ENCODE assay signal across 8 mouse cellular contexts in genomic region chr7:92550990-92551392, GRCm38 (mm10). TPM values are rescaled to one million over a fixed set of nuclear protein-coding genes. Genes with fewer than 3 reads are reported as not detected.
A peak's percentile ranks its signal among the peaks of the same experiment; 100 is the strongest.
DNase-seq lines count a peak whose midpoint lies in the region; ATAC-seq and TF ChIP-seq lines count a peak whose summit lies in the region.
"Had no signal": no experiment of that assay in that cellular context is flagged by ENCODE, and none has a peak within 500 bp of the region (broad histone marks: within the 10 kb centered on the region; RNA-seq: fewer than 3 reads in every experiment).

No protein-coding gene starts in this region.

- TF ChIP-seq CTCF in CH12.LX (conservative IDR thresholded peaks at IDR 0.05 in 1 of 2, IDR thresholded peaks at IDR 0.05 in 1 of 2; ENCODE audit: low read depth in 2 of 2, low read length in 2 of 2): peak; percentile 34 to 78; a peak in 3 of 4 replicates

- H3K4me3 ChIP-seq in CH12.LX (replicated peaks in 1 of 3; ENCODE audit: low read depth in 2 of 3, low read length in 2 of 3, poor library complexity in 1 of 3): no peak overlapping the region
- no peak overlapping the region for H3K4me3 ChIP-seq in forebrain, embryonic 15.5 days
- H3K4me3 ChIP-seq in limb, embryonic 14.5 days (replicated peaks; ENCODE audit: low read length): no peak overlapping the region
- H3K4me3 ChIP-seq: limb, embryonic 12.5 days had no signal

- peak; percentile 73 for ATAC-seq in forebrain, embryonic 15.5 days (replicated peaks)
- peak; percentile 57; the same call in 1 of the 2 replicates for ATAC-seq in limb, embryonic 14.5 days (ENCODE audit: low FRiP score, low read depth)

- no peak overlapping the region for H3K9ac ChIP-seq in CH12.LX (ENCODE audit: insufficient read depth, low read depth)
- no peak overlapping the region for H3K9ac ChIP-seq in forebrain, embryonic 15.5 days (replicated peaks)
- H3K9ac ChIP-seq in limb, embryonic 14.5 days (ENCODE audit: low read depth, low read length, severe bottlenecking): no peak overlapping the region
- H3K9ac ChIP-seq: limb, embryonic 12.5 days had no signal

- no peaks in the 10 kb centered on the region for H3K79me2 ChIP-seq in CH12.LX (replicated peaks; ENCODE audit: control insufficient read depth, extremely low read depth, insufficient read depth, poor library complexity, severe bottlenecking)

- no peak overlapping the region for H3K4me2 ChIP-seq in CH12.LX (ENCODE audit: insufficient read depth, low read depth, poor library complexity, severe bottlenecking)
- no peak overlapping the region for H3K4me2 ChIP-seq in forebrain, embryonic 15.5 days (replicated peaks)
- no peak overlapping the region for H3K4me2 ChIP-seq in limb, embryonic 14.5 days (replicated peaks; ENCODE audit: low read depth, low read length, severe bottlenecking)
- H3K4me2 ChIP-seq: limb, embryonic 12.5 days had no signal

- no peaks in the 10 kb centered on the region for H3K27me3 ChIP-seq in CH12.LX (replicated peaks)
- no peaks in the 10 kb centered on the region for H3K27me3 ChIP-seq in forebrain, embryonic 15.5 days
- no peaks in the 10 kb centered on the region for H3K27me3 ChIP-seq in limb, embryonic 14.5 days (ENCODE audit: control insufficient read depth, insufficient read depth, low read length)
- no peaks in the 10 kb centered on the region for H3K27me3 ChIP-seq in splenic B cell, adult 2 months (ENCODE audit: control insufficient read depth, insufficient read depth, low read length, poor library complexity, severe bottlenecking)
- H3K27me3 ChIP-seq: limb, embryonic 12.5 days had no signal

- dilution Hi-C loops in CH12.LX (cut with MboI; ENCODE audit: extremely low pct_ligation_motif_present, extremely low pct_unique_long_range_greater_than_20kb, low sequenced_read_pairs): no loop called here

- 59% methylated on average over 4 of the region's 4 CpGs for WGBS in forebrain, embryonic 15.5 days
- WGBS in limb, embryonic 14.5 days: 59% methylated on average over 4 of the region's 4 CpGs

- in situ Hi-C loops in CH12.LX (cut with MboI; ENCODE audit: low pct_ligation_motif_present, low pct_unique_long_range_greater_than_20kb, low sequenced_read_pairs): loop anchor here (10.0 kb wide), 1 partner anchor 456 kb away; no protein-coding TSS in a partner anchor

- TF ChIP-seq EP300 in CH12.LX (IDR thresholded peaks at IDR 0.05; ENCODE audit: low read length): no peak

- no peaks in the 10 kb centered on the region for H3K9me3 ChIP-seq in CH12.LX (replicated peaks; ENCODE audit: low read length)
- no peaks in the 10 kb centered on the region for H3K9me3 ChIP-seq in forebrain, embryonic 15.5 days
- no peaks in the 10 kb centered on the region for H3K9me3 ChIP-seq in limb, embryonic 14.5 days (ENCODE audit: control insufficient read depth, low read length)
- H3K9me3 ChIP-seq: limb, embryonic 12.5 days had no signal

- no peaks in the 10 kb centered on the region for H3K4me1 ChIP-seq in CH12.LX (ENCODE audit: control insufficient read depth in 1 of 2, insufficient read depth in 2 of 2)
- H3K4me1 ChIP-seq in forebrain, embryonic 15.5 days: no peaks in the 10 kb centered on the region
- no peaks in the 10 kb centered on the region for H3K4me1 ChIP-seq in limb, embryonic 14.5 days (ENCODE audit: control insufficient read depth, insufficient read depth, low read length)
- H3K4me1 ChIP-seq: limb, embryonic 12.5 days had no signal

- TF ChIP-seq POLR2A in CH12.LX (IDR thresholded peaks at IDR 0.05; ENCODE audit: low read depth, low read length): no peak
- TF ChIP-seq POLR2A in limb, embryonic 14.5 days (IDR thresholded peaks at IDR 0.05; ENCODE audit: borderline replicate concordance, extremely low read depth, insufficient read depth, insufficient read length): no peak

- TF ChIP-seq RAD21 in CH12.LX (IDR thresholded peaks at IDR 0.05; ENCODE audit: low read depth, low read length): peak; percentile 89

- no peak overlapping the region for H3K27ac ChIP-seq in CH12.LX (ENCODE audit: insufficient read depth, low read depth)
- 0 out of 2 replicates have a peak overlapping the region, but pooled peaks have one; percentile 17 for H3K27ac ChIP-seq in forebrain, embryonic 15.5 days (replicated peaks)
- H3K27ac ChIP-seq in limb, embryonic 14.5 days (replicated peaks; ENCODE audit: low read depth, low read length): no peak overlapping the region
- H3K27ac ChIP-seq: limb, embryonic 12.5 days had no signal

- peak; percentile 43 for DNase-seq in layer of hippocampus, adult 11-12 months (ENCODE audit: low spot score)
- no peak for DNase-seq in layer of hippocampus, postnatal 25 days (ENCODE audit: extremely low spot score in 1 of 2, low spot score in 1 of 2)
- DNase-seq in CH12.LX (ENCODE audit: extremely low read depth) (peak; percentile 55), adipocyte (ENCODE audit: low spot score) (peak; percentile 66)
- DNase-seq in limb, embryonic 14.5 days (ENCODE audit: low spot score): peak; percentile 76
- DNase-seq in splenic B cell, adult 2 months (ENCODE audit: low read depth, low spot score): peak; percentile 49

- H3K36me3 ChIP-seq in CH12.LX (replicated peaks in 1 of 2; ENCODE audit: control insufficient read depth in 1 of 2, insufficient read depth in 1 of 2, low read length in 1 of 2): no peaks in the 10 kb centered on the region
- H3K36me3 ChIP-seq in forebrain, embryonic 15.5 days: no peaks in the 10 kb centered on the region
- H3K36me3 ChIP-seq in limb, embryonic 14.5 days (ENCODE audit: control insufficient read depth, insufficient read depth, low read length): no peaks in the 10 kb centered on the region
- no peaks in the 10 kb centered on the region for H3K36me3 ChIP-seq in splenic B cell, adult 2 months (ENCODE audit: control insufficient read depth, insufficient read depth, low read length, poor library complexity, severe bottlenecking)
- H3K36me3 ChIP-seq: limb, embryonic 12.5 days had no signal

TF ChIP-seq in CH12.LX, 34 proteins besides CTCF, POLR2A, EP300 and RAD21:
- TF ChIP-seq GABPA (IDR thresholded peaks at IDR 0.05; ENCODE audit: insufficient replicate concordance, low read depth, low read length) (no peak), MAZ (IDR thresholded peaks at IDR 0.05; ENCODE audit: low read depth, low read length) (no peak), SIN3A (IDR thresholded peaks at IDR 0.05; ENCODE audit: low read length) (no peak), E2F4 (IDR thresholded peaks at IDR 0.05; ENCODE audit: insufficient replicate concordance, low read depth, low read length) (0 out of 2 replicates have a peak, but pooled peaks have one; percentile 23), NELFE (IDR thresholded peaks at IDR 0.05; ENCODE audit: low read depth, low read length) (no peak; the same call in 1 of the 2 replicates), JUN (IDR thresholded peaks at IDR 0.05; ENCODE audit: insufficient read depth, low read depth, low read length) (no peak), POLR2AphosphoS2 (IDR thresholded peaks at IDR 0.05; ENCODE audit: low read depth, low read length) (no peak), ZNF384 (IDR thresholded peaks at IDR 0.05; ENCODE audit: low read depth, low read length) (peak; percentile 28; the same call in 1 of the 2 replicates), SMC3 (IDR thresholded peaks at IDR 0.05; ENCODE audit: low read depth, low read length) (peak; percentile 76), ZC3H11A (IDR thresholded peaks at IDR 0.05; ENCODE audit: low read depth, low read length) (peak; percentile 53)

RNA-seq across cellular contexts. Expression of gene Ccdc90b, which starts 10.0 kb away (rescaled TPM):
- total RNA-seq in layer of hippocampus, postnatal 25 days (2021): 10 to 100 TPM; 13.8 to 14.1 TPM
- 2.0 and 2.4 TPM in 2 replicates for total RNA-seq in CH12.LX (2012; rRNA removed)
- total RNA-seq in CH12.LX (2014; rRNA removed): 16.5 and 19.2 TPM in 2 replicates
- 6.5 and 6.8 TPM in 2 replicates for polyA plus RNA-seq in CH12.LX (2012; ENCODE audit: insufficient read length, low read depth)
- polyA plus RNA-seq in forebrain, embryonic 15.5 days (2015; fragmentation: Nextera tagmentation; extraction: Ambion mirVana): 60.5 and 65.2 TPM in 2 replicates
- polyA plus RNA-seq in limb, embryonic 14.5 days (2012; rRNA removed): 30.7 and 35.6 TPM in 2 replicates
- 51.3 and 54.0 TPM in 2 replicates for polyA plus RNA-seq in limb, embryonic 14.5 days (2014; fragmentation: Nextera tagmentation; extraction: Ambion mirVana)

Comparison
In these comparisons a context has a peak if more than half of its experiments do, and no peak if none do; other contexts are left out.
1. DNase-seq: peak in layer of hippocampus, adult 11-12 months (single experiment), CH12.LX (single experiment), adipocyte (single experiment), limb, embryonic 14.5 days (single experiment) and splenic B cell, adult 2 months (single experiment); none in layer of hippocampus, postnatal 25 days (0 of 2).